Mouse (Mus musculus) lung, postnatal 0 days (tissue): ENCODE results near the gene Rtkn2. TPM values are rescaled to one million over a fixed set of nuclear protein-coding genes. Genes with fewer than 3 reads are reported as not detected.

Experiments used
- ATAC-seq: fragments of 200-750 bp; cut with Nextera tagmentation; 2 replicates; pipeline ENCODE4 v1.8.0; 2017; ENCODE audit warnings: moderate library complexity
- DNase-seq: peaks from one replicate; pipeline ENCODE4 v3.0.0-alpha.2; 2016; ENCODE audit warnings: low spot score
- H3K27ac ChIP-seq: fragments of 300-500 bp; sonication (generic); 2 replicates; pipeline ENCODE4 v1.5.1; 2014; ENCODE audit warnings: antibody characterized with exemption, mild to moderate bottlenecking, low read length, mixed read lengths
- H3K27me3 ChIP-seq: fragments of 300-500 bp; sonication (generic); replicated peaks from 2 replicates; pipeline ENCODE4 v1.6.1; 2014; ENCODE audit warnings: low read length, mixed read lengths; ENCODE audit not compliant: insufficient read depth
- H3K36me3 ChIP-seq: fragments of 300-500 bp; sonication (generic); 2 replicates; pipeline ENCODE4 v1.6.1; 2014; ENCODE audit warnings: low read length, mixed read lengths; ENCODE audit not compliant: insufficient read depth
- H3K4me1 ChIP-seq: fragments of 300-500 bp; sonication (generic); 2 replicates; pipeline ENCODE4 v1.6.1; 2014; ENCODE audit warnings: antibody characterized with exemption, low read depth, low read length, mixed read lengths; ENCODE audit not compliant: insufficient read depth
- H3K4me2 ChIP-seq: fragments of 300-500 bp; sonication (generic); replicated peaks from 2 replicates; pipeline ENCODE4 v1.6.1; 2014; ENCODE audit warnings: low read depth, mild to moderate bottlenecking, low read length, moderate library complexity, mixed read lengths
- H3K4me3 ChIP-seq: fragments of 300-500 bp; sonication (generic); 2 replicates; pipeline ENCODE4 v1.5.1; 2014; ENCODE audit warnings: low read depth, low read length
- H3K9ac ChIP-seq: fragments of 300-500 bp; sonication (generic); replicated peaks from 2 replicates; pipeline ENCODE4 v1.6.1; 2014; ENCODE audit warnings: low read depth, mild to moderate bottlenecking
- H3K9me3 ChIP-seq: fragments of 300-500 bp; sonication (generic); 2 replicates; pipeline ENCODE4 v1.6.1; 2016; ENCODE audit warnings: low read length, mixed read lengths
- CTCF ChIP-seq: IDR thresholded peaks from 2 replicates; pipeline ENCODE4 v1.5.1; 2016; ENCODE audit warnings: antibody characterized with exemption, mild to moderate bottlenecking
- EP300 ChIP-seq: IDR thresholded peaks from 2 replicates; pipeline ENCODE4 v1.6.1; 2016; ENCODE audit warnings: antibody characterized with exemption, mild to moderate bottlenecking, control low read depth
- WGBS: fragments of 180-500 bp; shearing (Covaris S2); extraction: QIAGEN DNeasy Blood & Tissue Kit; methylation state at CpG from one replicate; pipeline ENCODE4 v1.1.7; 2014; 5-methylcytosine and 5-hydroxymethylcytosine counted together
- polyA plus RNA-seq: library from polyadenylated mRNA; unstranded; fragments of >200 nt; fragmentation: Nextera tagmentation; extraction: Ambion mirVana; gene quantifications from 2 replicates; pipeline ENCODE4 v1.2.1, GENCODE M21; 2015

The Rtkn2 gene
- polyA plus RNA-seq, 1 experiment from 2014 or later: 207 TPM

GRCm38 (mm10) chr10:67964060-67964459 lies 15.3 kb upstream of the Rtkn2 start:
- no peaks in the 10 kb centered on the region for H3K9me3 ChIP-seq
- H3K36me3 ChIP-seq: no peaks in the 10 kb centered on the region
- H3K27me3 ChIP-seq: no peaks in the 10 kb centered on the region
- H3K27ac ChIP-seq: 0 out of 2 replicates have a peak overlapping the region, but pooled peaks have one; percentile 20
- no peak for DNase-seq
- 75% methylated on average over 8 of the region's 8 CpGs for WGBS
- H3K4me3 ChIP-seq: no peak overlapping the region
- ATAC-seq: no peak
- H3K4me1 ChIP-seq: peaks cover 4% of the 10 kb centered on the region; the same call in 1 of the 2 replicates
- H3K9ac ChIP-seq: no peak overlapping the region
- H3K4me2 ChIP-seq: no peak overlapping the region
- TF ChIP-seq CTCF (no peak), EP300 (no peak)

- DNase-seq (peak; percentile 78), ATAC-seq (peak; percentile 91)
- no peaks in the 10 kb centered on the region for H3K36me3 ChIP-seq
- peaks cover 4% of the 10 kb centered on the region; the same call in 1 of the 2 replicates for H3K4me1 ChIP-seq
- H3K27me3 ChIP-seq: no peaks in the 10 kb centered on the region
- no peak overlapping the region for H3K4me2 ChIP-seq
- no peak overlapping the region for H3K9ac ChIP-seq
- H3K9me3 ChIP-seq: no peaks in the 10 kb centered on the region
- H3K27ac ChIP-seq: peak overlapping the region; percentile 63
- no peak overlapping the region for H3K4me3 ChIP-seq
- WGBS: 54% methylated on average over 4 of the region's 4 CpGs
- TF ChIP-seq EP300: peak; percentile 99
- TF ChIP-seq CTCF: no peak
Observed at GRCm38 (mm10) chr10:67965251-67965986, 14.0 kb upstream of the Rtkn2 start.

- no peak overlapping the region for H3K9ac ChIP-seq
- no peaks in the 10 kb centered on the region for H3K27me3 ChIP-seq
- no peaks in the 10 kb centered on the region for H3K9me3 ChIP-seq
- no peak overlapping the region for H3K4me3 ChIP-seq
- TF ChIP-seq EP300 (no peak), CTCF (no peak)
- H3K36me3 ChIP-seq: no peaks in the 10 kb centered on the region
- 30% methylated on average over 6 of the region's 6 CpGs for WGBS
- DNase-seq: peak; percentile 20
- peak overlapping the region; percentile 63 for H3K27ac ChIP-seq
- H3K4me2 ChIP-seq: no peak overlapping the region
- ATAC-seq: no peak
- H3K4me1 ChIP-seq: peaks cover 4% of the 10 kb centered on the region; the same call in 1 of the 2 replicates
Observed at GRCm38 (mm10) chr10:67966102-67966501, 13.3 kb upstream of the Rtkn2 start.

GRCm38 (mm10) chr10:67966983-67967382 lies 12.4 kb upstream of the Rtkn2 start:
- H3K9me3 ChIP-seq: no peaks in the 10 kb centered on the region
- H3K4me1 ChIP-seq: peaks cover 4% of the 10 kb centered on the region; the same call in 1 of the 2 replicates
- TF ChIP-seq EP300 (peak; percentile 98), CTCF (no peak)
- peak overlapping the region; percentile 63; the same call in 1 of the 2 replicates for H3K27ac ChIP-seq
- no peak overlapping the region for H3K4me3 ChIP-seq
- peak; percentile 47 for DNase-seq
- no peak overlapping the region for H3K9ac ChIP-seq
- 45% methylated on average over 2 of the region's 2 CpGs for WGBS
- H3K27me3 ChIP-seq: no peaks in the 10 kb centered on the region
- ATAC-seq: peak; percentile 76
- H3K36me3 ChIP-seq: no peaks in the 10 kb centered on the region
- H3K4me2 ChIP-seq: no peak overlapping the region

- WGBS: 53% methylated on average over 11 of the region's 11 CpGs
Observed at GRCm38 (mm10) chr10:67971166-67971796, 8.1 kb upstream of the Rtkn2 start.

GRCm38 (mm10) chr10:67977271-67977670 lies 2.1 kb upstream of the Rtkn2 start:
- no peak for DNase-seq
- H3K27ac ChIP-seq: no peak overlapping the region
- 38% methylated on average over 4 of the region's 4 CpGs for WGBS
- H3K4me1 ChIP-seq: no peaks in the 10 kb centered on the region
- no peaks in the 10 kb centered on the region for H3K27me3 ChIP-seq
- TF ChIP-seq CTCF (no peak), EP300 (no peak)
- H3K36me3 ChIP-seq: no peaks in the 10 kb centered on the region
- H3K4me2 ChIP-seq: no peak overlapping the region
- no peaks in the 10 kb centered on the region for H3K9me3 ChIP-seq
- no peak overlapping the region for H3K4me3 ChIP-seq
- no peak for ATAC-seq
- no peak overlapping the region for H3K9ac ChIP-seq

More at GRCm38 (mm10) chr10:67971166-67971796, 8.1 kb upstream of the Rtkn2 start:
- no peak overlapping the region for H3K4me2 ChIP-seq
- no peaks in the 10 kb centered on the region for H3K27me3 ChIP-seq
- no peaks in the 10 kb centered on the region for H3K36me3 ChIP-seq
- ATAC-seq (no peak), DNase-seq (no peak)
- H3K4me1 ChIP-seq: peaks cover 2% of the 10 kb centered on the region; the same call in 1 of the 2 replicates
- H3K9me3 ChIP-seq: no peaks in the 10 kb centered on the region
- no peak overlapping the region for H3K9ac ChIP-seq
- H3K27ac ChIP-seq: no peak overlapping the region
- TF ChIP-seq EP300: no peak
- TF ChIP-seq CTCF: no peak
- H3K4me3 ChIP-seq: no peak overlapping the region
